Mouse (Mus musculus) G1E (cell line): ENCODE data around the gene Coq6. TPM values are rescaled to one million over a fixed set of nuclear protein-coding genes. Genes with fewer than 3 reads are reported as not detected.

Experiments
- ATAC-seq: 2 replicates; pipeline ENCODE4 v1.8.0; 2016; ENCODE audit warnings: mild to moderate bottlenecking; ENCODE audit not compliant: insufficient number of reproducible peaks, poor library complexity, low FRiP score, severe bottlenecking; ENCODE audit errors: extremely low read depth
- DNase-seq: peaks from one replicate; pipeline ENCODE4 v3.0.0; 2012; ENCODE audit warnings: low spot score
- H3K27me3 ChIP-seq: 2 replicates; pipeline ENCODE4 v1.6.1; 2012; ENCODE audit warnings: mild to moderate bottlenecking, low read length, inconsistent platforms; ENCODE audit not compliant: insufficient read depth
- H3K36me3 ChIP-seq: replicated peaks from 2 replicates; pipeline ENCODE3; 2012; ENCODE audit warnings: mild to moderate bottlenecking, inconsistent platforms
- H3K4me1 ChIP-seq: 2 replicates; pipeline ENCODE4 v1.6.1; 2012; ENCODE audit warnings: low read depth, low read length, inconsistent platforms, mixed read lengths; ENCODE audit not compliant: insufficient read depth
- H3K4me3 ChIP-seq: 2 replicates; pipeline ENCODE4 v1.5.1; 2012; ENCODE audit warnings: low read depth, mild to moderate bottlenecking, inconsistent platforms, low read length, moderate library complexity, mixed read lengths
- H3K9me3 ChIP-seq: replicated peaks from 2 replicates; pipeline ENCODE4 v1.6.1; 2012; ENCODE audit warnings: inconsistent platforms
- CTCF ChIP-seq: IDR thresholded peaks from 2 replicates; pipeline ENCODE4 v1.5.1; 2012; ENCODE audit warnings: low read depth, low read length, inconsistent platforms, mixed read lengths
- GATA1 ChIP-seq: IDR thresholded peaks from 2 replicates; pipeline ENCODE4 v1.6.1; 2012; ENCODE audit warnings: borderline replicate concordance, low read length, inconsistent platforms, mixed read lengths
- GATA2 ChIP-seq: IDR thresholded peaks from 2 replicates; pipeline ENCODE4 v1.6.1; 2012; ENCODE audit warnings: low read depth, low read length, inconsistent platforms, borderline replicate concordance
- POLR2AphosphoS5 ChIP-seq: IDR thresholded peaks from 2 replicates; pipeline ENCODE4 v1.6.1; 2012; ENCODE audit warnings: low read depth, low read length, inconsistent platforms; ENCODE audit not compliant: insufficient replicate concordance
- TAL1 ChIP-seq: conservative IDR thresholded peaks from 2 replicates; pipeline ENCODE4 v1.6.1; 2012; ENCODE audit warnings: low read depth, low read length, inconsistent platforms, mixed read lengths
- polyA plus RNA-seq: library from polyadenylated mRNA; stranded (reverse); fragments of >175 nt; gene quantifications from 2 replicates; pipeline ENCODE4 v1.2.3, GENCODE M21; 2012
- total RNA-seq, 2 experiments: library from RNA; stranded (forward) in 1 of 2; stranded (reverse) in 1 of 2; fragments of 200-1000 nt in 1 of 2; fragments of >200 nt in 1 of 2; fragmentation: Nextera tagmentation in 1 of 2; gene quantifications; 2 replicates each; pipeline ENCODE4 v1.2.3; 2014 to 2017

Gene Coq6
- total and polyA plus RNA-seq, 3 experiments, result 20.7 to 27.5 (median 20.7) TPM

DNA sequence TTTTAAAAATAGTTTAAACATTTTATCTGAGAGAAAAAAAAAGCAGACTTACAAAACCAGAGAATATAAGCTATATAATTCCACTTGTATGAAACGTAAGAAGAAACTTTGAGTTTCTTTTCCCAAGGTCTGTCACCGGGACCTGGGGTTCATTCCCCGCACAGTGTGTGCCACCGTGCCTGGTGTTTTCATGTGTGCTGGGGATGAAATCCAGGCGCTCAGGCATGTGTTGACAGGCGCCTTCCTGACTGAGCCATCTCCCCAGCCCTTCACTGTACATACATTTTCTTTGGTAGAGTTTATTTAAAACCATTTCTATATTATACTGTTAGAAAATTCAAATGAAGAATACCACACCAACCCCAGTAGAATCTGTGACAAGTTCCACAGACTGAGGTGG lies 28.9 kb downstream of the Coq6 start:
- peaks cover 66% of the 10 kb centered on the region for H3K36me3 ChIP-seq
- no peak for ATAC-seq
- TF ChIP-seq GATA2 (no peak), CTCF (no peak), GATA1 (no peak), POLR2AphosphoS5 (no peak), TAL1 (no peak)
- H3K9me3 ChIP-seq, result no peaks in the 10 kb centered on the region
- no peak for DNase-seq
- H3K4me1 ChIP-seq, result peaks cover 3% of the 10 kb centered on the region
- H3K27me3 ChIP-seq, result no peaks in the 10 kb centered on the region
- no peak overlapping the region for H3K4me3 ChIP-seq

DNA sequence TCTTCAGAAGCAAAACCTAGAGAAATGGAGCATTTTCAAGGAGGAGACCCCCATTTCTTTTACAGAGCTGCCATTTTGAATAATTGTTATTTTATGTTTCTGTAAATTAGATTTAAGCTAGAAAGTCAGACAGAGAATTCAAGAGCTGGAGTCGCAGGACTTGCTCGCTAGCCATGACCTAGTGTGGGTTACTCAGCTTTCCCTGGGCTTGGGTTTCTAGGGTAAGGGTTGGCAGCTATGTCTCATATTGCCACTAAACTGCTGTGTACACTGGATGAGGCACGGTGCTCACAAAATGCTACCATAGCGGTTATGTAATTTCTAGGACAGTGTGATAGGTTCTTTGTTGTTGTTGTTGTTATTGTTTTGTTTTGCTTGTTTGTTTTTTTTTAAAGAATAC lies 31.2 kb downstream of the Coq6 start:
- ATAC-seq, result no peak
- Histone ChIP-seq H3K4me3 (no peak overlapping the region), H3K4me1 (peaks cover 3% of the 10 kb centered on the region), H3K9me3 (no peaks in the 10 kb centered on the region), H3K27me3 (no peaks in the 10 kb centered on the region), H3K36me3 (peaks cover 64% of the 10 kb centered on the region)
- no peak for TF ChIP-seq CTCF
- DNase-seq, result no peak

DNA sequence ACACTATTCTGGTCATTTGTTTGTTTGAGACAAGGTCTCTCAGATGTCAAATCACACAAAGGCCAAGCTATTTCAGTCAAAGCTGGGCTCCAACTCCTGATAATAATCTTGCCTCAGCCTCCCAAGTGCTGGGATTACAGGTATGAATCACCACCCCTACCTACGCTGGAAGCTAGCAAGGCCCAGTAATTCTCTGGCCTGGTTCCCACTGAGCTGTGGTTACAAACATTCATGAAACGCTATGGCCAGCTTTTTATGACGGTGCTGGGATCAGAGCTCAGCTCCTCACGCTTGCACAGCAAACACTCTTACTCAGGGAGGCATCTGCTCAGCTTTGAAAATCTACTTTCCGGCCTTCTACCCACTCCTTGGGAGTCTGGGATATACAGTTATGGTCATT lies 32.4 kb downstream of the Coq6 start:
- no peak overlapping the region for H3K4me3 ChIP-seq
- H3K27me3 ChIP-seq, result no peaks in the 10 kb centered on the region
- TF ChIP-seq POLR2AphosphoS5 (no peak), GATA2 (no peak), GATA1 (no peak), TAL1 (no peak), CTCF (no peak)
- peaks cover 55% of the 10 kb centered on the region for H3K36me3 ChIP-seq
- no peak for DNase-seq
- H3K4me1 ChIP-seq, result peaks cover 2% of the 10 kb centered on the region; the same call in 1 of the 2 replicates
- no peaks in the 10 kb centered on the region for H3K9me3 ChIP-seq
- no peak for ATAC-seq

DNA sequence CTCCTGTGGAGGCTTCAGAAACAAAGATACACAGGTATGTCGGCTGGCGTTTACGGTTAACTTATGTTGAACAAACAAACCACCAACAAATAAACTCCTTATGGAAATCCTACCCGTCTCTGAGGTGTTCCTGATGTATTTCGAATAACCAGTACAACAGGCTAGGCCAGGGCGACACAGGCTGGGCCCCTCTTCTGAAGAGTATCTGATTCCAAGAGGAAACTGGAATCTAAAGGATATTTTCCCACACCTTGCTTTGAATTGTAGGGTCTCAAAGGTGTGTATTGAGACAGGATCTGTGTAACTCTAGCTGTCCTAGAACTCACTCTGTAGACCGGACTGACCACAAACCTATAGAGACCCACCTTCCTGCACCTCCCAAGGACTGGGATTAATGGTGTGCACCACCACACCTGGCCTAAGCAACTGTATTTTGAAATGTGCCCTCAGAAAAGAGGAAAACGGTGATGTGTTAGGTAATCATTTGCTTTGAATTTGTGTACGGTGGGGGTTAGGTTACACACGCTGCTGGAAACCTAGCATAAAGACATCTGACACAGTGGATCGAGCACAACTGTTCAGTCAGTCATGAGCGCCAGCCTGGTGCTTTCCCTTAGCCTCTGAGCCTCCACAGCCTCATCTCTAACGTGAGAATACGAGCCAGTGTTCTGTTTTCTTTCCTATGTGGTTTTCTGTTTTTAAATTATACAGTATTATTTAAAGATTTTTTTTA lies 35.7 kb downstream of the Coq6 start:
- DNase-seq, result no peak
- no peak overlapping the region for H3K4me3 ChIP-seq
- H3K27me3 ChIP-seq, result no peaks in the 10 kb centered on the region
- H3K36me3 ChIP-seq, result peaks cover 57% of the 10 kb centered on the region
- TF ChIP-seq CTCF (no peak), POLR2AphosphoS5 (no peak), GATA2 (no peak), TAL1 (no peak), GATA1 (no peak)
- no peak for ATAC-seq
- H3K4me1 ChIP-seq, result peaks cover 14% of the 10 kb centered on the region
- H3K9me3 ChIP-seq, result no peaks in the 10 kb centered on the region

DNA sequence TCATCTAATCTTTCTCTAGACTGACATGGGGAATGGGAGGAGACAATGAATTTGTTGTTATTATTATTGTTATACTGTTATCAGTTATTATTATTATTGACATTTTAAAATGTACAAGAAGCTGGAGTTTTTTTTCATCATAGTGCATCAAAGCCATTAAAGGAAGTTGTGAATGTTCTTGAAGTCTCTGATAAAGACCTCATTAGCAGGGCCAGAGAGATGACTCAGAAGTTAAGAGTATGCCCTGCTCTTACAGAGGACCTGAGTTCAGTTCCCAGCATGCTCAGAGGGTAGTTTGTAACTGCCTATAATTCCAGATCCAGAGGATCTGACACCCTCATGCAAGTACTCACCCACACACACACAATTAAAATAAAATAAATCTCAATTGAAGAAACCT lies 36.2 kb downstream of the Coq6 start:
- TF ChIP-seq POLR2AphosphoS5 (no peak), GATA2 (no peak), TAL1 (no peak), CTCF (no peak), GATA1 (no peak)
- no peak for DNase-seq
- Histone ChIP-seq H3K4me1 (peaks cover 14% of the 10 kb centered on the region), H3K27me3 (no peaks in the 10 kb centered on the region), H3K4me3 (no peak overlapping the region), H3K9me3 (no peaks in the 10 kb centered on the region), H3K36me3 (peaks cover 55% of the 10 kb centered on the region)
- ATAC-seq, result no peak

DNA sequence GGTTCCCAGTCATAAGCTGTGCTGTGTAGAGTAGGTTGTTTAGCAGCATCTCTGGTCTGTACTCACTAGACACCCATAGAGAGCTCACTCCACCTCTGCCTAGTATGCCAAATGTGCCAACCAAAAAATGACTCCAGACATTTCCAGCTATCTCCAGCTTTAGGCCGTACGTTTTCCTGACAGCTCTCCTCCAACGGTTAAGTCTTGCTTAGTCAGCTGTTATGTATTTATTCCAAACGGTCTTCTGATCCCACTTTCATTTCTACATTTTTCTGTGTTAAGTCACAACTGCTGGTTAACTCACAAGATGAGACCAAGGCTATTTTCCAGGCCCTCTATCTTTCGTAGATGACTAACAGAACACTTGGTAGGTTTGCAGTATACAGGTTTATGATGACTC lies 37.2 kb downstream of the Coq6 start:
- ATAC-seq (no peak), DNase-seq (no peak)
- Histone ChIP-seq H3K4me1 (peaks cover 14% of the 10 kb centered on the region), H3K9me3 (no peaks in the 10 kb centered on the region), H3K4me3 (no peak overlapping the region), H3K36me3 (peaks cover 51% of the 10 kb centered on the region), H3K27me3 (no peaks in the 10 kb centered on the region)
- TF ChIP-seq GATA1 (no peak), GATA2 (no peak), TAL1 (no peak), CTCF (no peak), POLR2AphosphoS5 (no peak)

DNA sequence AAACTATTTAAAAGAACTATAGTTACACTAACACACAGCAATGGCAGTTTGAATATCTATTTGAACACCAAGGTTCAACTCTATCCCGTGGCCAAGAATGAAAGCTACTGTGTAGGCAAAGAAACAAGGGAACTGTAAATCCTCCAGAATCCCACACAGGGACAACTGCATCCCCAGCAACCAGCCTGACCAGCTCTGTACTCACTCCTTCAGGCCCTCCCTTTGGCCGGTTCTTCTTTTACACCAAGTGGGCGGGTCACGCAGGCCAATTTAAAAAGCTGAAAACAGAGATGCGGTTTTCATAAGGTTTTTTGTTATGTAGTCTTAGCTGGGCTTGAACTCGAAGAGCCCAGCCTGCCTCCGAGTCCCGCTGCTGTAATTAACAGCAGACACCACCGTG lies 37.7 kb downstream of the Coq6 start:
- ATAC-seq, result no peak
- TF ChIP-seq GATA1 (no peak), GATA2 (no peak), TAL1 (no peak), CTCF (no peak), POLR2AphosphoS5 (no peak)
- Histone ChIP-seq H3K4me1 (peaks cover 14% of the 10 kb centered on the region), H3K27me3 (no peaks in the 10 kb centered on the region), H3K36me3 (peaks cover 48% of the 10 kb centered on the region), H3K9me3 (no peaks in the 10 kb centered on the region), H3K4me3 (no peak overlapping the region)
- no peak for DNase-seq
